Mouse (Mus musculus) ES-CJ7 (cell line): Measurements from ENCODE around the gene Agxt.

Experiments used
- DNase-seq: peaks from one replicate; pipeline ENCODE4 v3.0.0; 2011; ENCODE audit warnings: low read depth, low spot score

Agxt gene

GRCm38 (mm10) chr1:93135036-93135526 lies at the start of gene Agxt:
Gene Agxt (plus strand): TSS chr1:93135240.
- DNase-seq: no peak

- no peak for DNase-seq
Measured at GRCm38 (mm10) chr1:93092582-93092981, 42.5 kb upstream of the Agxt start.

- DNase-seq: no peak
Measured at GRCm38 (mm10) chr1:93098956-93099355, 36.1 kb upstream of the Agxt start.

GRCm38 (mm10) chr1:93100243-93100575 lies 34.8 kb upstream of the Agxt start:
- no peak for DNase-seq

- peak; percentile 62 for DNase-seq
Measured at GRCm38 (mm10) chr1:93100576-93101491, 34.2 kb upstream of the Agxt start.

- DNase-seq: peak; percentile 36
Measured at GRCm38 (mm10) chr1:93101571-93102061, 33.4 kb upstream of the Agxt start, which contains the start of gene Kif1a. Gene Kif1a (minus strand): TSS chr1:93101951.

- DNase-seq: no peak
Measured at GRCm38 (mm10) chr1:93102700-93103099, 32.3 kb upstream of the Agxt start.

GRCm38 (mm10) chr1:93114713-93115463 lies 20.2 kb upstream of the Agxt start:
- peak; percentile 98 for DNase-seq

- DNase-seq: no peak
Measured at GRCm38 (mm10) chr1:93115471-93115870, 19.6 kb upstream of the Agxt start.

- no peak for DNase-seq
Measured at GRCm38 (mm10) chr1:93118816-93119215, 16.2 kb upstream of the Agxt start.

GRCm38 (mm10) chr1:93123179-93123854 lies 11.7 kb upstream of the Agxt start:
- no peak for DNase-seq

- no peak for DNase-seq
Measured at GRCm38 (mm10) chr1:93124066-93124465, 11.0 kb upstream of the Agxt start.

- DNase-seq: no peak
Measured at GRCm38 (mm10) chr1:93125256-93125655, 9.8 kb upstream of the Agxt start.

- no peak for DNase-seq
Measured at GRCm38 (mm10) chr1:93128209-93128608, 6.8 kb upstream of the Agxt start.

- DNase-seq: peak; percentile 77
Measured at GRCm38 (mm10) chr1:93128710-93129349, 6.2 kb upstream of the Agxt start.

- DNase-seq: no peak
Measured at GRCm38 (mm10) chr1:93130242-93130983, 4.6 kb upstream of the Agxt start.

GRCm38 (mm10) chr1:93132676-93133075 lies 2.4 kb upstream of the Agxt start:
- no peak for DNase-seq

GRCm38 (mm10) chr1:93138534-93138933 lies 3.5 kb downstream of the Agxt start:
- no peak for DNase-seq

- DNase-seq: no peak
Measured at GRCm38 (mm10) chr1:93139713-93140112, 4.7 kb downstream of the Agxt start.

GRCm38 (mm10) chr1:93142871-93143270 lies 7.8 kb downstream of the Agxt start:
- DNase-seq: no peak

- no peak for DNase-seq
Measured at GRCm38 (mm10) chr1:93144176-93144575, 9.1 kb downstream of the Agxt start.
